Mouse (Mus musculus): ENCODE data around the gene March4.

- TF ChIP-seq POLR2A (IDR thresholded peaks at IDR 0.05; ENCODE audit: extremely low read depth, insufficient read depth, low read length): no peak
- TF ChIP-seq CTCF (IDR thresholded peaks at IDR 0.05; ENCODE audit: low read depth, low read length): no peak
Observed at GRCm38 (mm10) chr1:72578806-72579205, 42.1 kb upstream of the March4 start.
